Mouse (Mus musculus) heart, adult 2 months (tissue): ENCODE results near the gene Sec24d.

Experiments
- CTCF ChIP-seq: fragments of 200-600 bp; IDR thresholded peaks from 2 replicates; pipeline ENCODE4 v1.8.1; 2022; ENCODE audit warnings: antibody characterized with exemption, mild to moderate bottlenecking, moderate library complexity
- EP300 ChIP-seq: fragments of 200-500 bp; IDR thresholded peaks from 2 replicates; pipeline ENCODE4 v1.6.1; 2011; ENCODE audit warnings: low read depth, low read length, control low read depth; ENCODE audit not compliant: insufficient read depth
- POLR2A ChIP-seq: fragments of 200-500 bp; IDR thresholded peaks from 2 replicates; pipeline ENCODE4 v1.6.1; 2011; ENCODE audit warnings: mild to moderate bottlenecking, low read depth, low read length, control low read depth; ENCODE audit not compliant: insufficient read depth

- TF ChIP-seq CTCF = no peak
- no peak for TF ChIP-seq EP300
- no peak for TF ChIP-seq POLR2A
Observed at GRCm38 (mm10) chr3:123313920-123314614, 46.8 kb downstream of the Sec24d start.
